Mouse (Mus musculus): ENCODE data around the gene Sf3b3.

GRCm38 (mm10) chr8:110887551-110887950, 41.0 kb upstream of the Sf3b3 start:
- no peak for TF ChIP-seq CTCF (IDR thresholded peaks at IDR 0.05 in 2 of 3, conservative IDR thresholded peaks at IDR 0.05 in 1 of 3; ENCODE audit: control insufficient read depth in 1 of 3, insufficient read depth in 1 of 3, low read depth in 2 of 3, low read length in 3 of 3, poor library complexity in 1 of 3, severe bottlenecking in 1 of 3)
- TF ChIP-seq POLR2A (IDR thresholded peaks at IDR 0.05; ENCODE audit: control insufficient read depth in 1 of 2, insufficient read depth in 1 of 2, low read depth in 1 of 2, low read length in 2 of 2, poor library complexity in 1 of 2) = no peak
- no peak for TF ChIP-seq EP300 (IDR thresholded peaks at IDR 0.05; ENCODE audit: low read depth in 1 of 2, low read length in 2 of 2)
